Mouse (Mus musculus): ENCODE data around the gene Boc.

Boc gene

GRCm38 (mm10) chr16:44552726-44553125 is 6.0 kb downstream of the Boc start:
- no peak for DNase-seq (ENCODE audit: low read depth)

DNA sequence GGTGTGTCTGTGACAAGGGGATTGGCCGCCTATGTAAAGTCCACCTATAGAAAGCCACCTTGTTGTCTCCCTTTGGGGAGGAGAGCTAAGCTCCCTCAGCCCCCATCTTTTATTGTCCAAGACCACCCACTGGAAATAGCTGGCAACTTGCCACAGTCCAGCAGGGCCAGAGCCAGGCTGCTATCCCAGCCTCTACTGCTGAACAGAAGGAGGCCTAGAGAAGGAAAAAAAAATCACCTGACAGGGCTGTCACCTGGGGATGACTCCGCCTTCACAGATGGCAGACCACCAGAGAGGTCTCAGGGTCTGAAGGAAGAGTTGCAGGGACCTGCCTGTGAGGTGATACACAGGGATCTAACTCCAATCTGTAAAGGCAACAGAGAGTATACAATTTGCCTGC is 6.7 kb downstream of the Boc start:
- DNase-seq (ENCODE audit: low read depth), result no peak

GRCm38 (mm10) chr16:44551491-44551890 is 7.2 kb downstream of the Boc start:
- no peak for DNase-seq (ENCODE audit: low read depth)

GRCm38 (mm10) chr16:44550843-44551242 is 7.9 kb downstream of the Boc start:
- DNase-seq (ENCODE audit: low read depth), result no peak

DNA sequence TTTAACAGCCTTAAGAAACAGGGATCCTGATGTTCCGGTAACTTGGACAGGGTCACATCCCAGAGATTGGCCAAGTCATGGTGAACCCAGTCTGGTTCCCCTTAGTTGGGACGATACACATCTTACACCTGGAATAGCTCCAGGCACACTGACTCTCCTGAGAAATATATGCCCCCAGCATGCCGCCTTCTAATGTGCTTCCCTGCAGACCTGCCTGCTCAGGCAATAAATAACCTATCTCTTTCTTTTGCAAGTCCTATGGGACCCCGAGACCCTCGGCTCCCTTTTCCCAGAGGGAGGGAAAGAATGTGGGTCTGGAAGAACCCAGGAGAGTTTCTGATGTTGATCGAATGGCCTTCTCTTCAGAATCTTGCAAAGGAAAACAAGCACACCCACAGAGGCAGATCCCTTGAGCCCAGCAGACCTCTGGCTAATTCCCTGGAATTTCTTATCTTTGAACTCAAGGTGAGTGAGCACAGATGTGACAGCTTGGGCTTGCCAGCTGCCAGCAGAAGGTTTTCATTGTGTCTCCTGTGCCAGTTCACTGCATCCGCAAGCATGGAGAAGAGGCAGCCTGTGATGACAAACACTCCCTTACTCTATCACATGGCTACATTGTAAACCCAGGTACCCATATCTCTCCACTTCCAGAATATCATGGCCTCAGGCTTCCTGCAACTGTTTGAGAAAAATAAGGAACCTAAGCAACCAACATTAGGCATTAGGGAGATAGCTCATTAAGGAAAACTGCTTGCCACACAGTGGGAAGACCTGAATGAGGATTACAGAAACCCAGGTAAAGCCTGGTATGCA is 8.6 kb downstream of the Boc start:
- no peak for DNase-seq (ENCODE audit: low read depth)

- no peak for DNase-seq (ENCODE audit: low read depth)
These were observed 9.3 kb downstream of the Boc start for GRCm38 (mm10) chr16:44549381-44549780.

DNA sequence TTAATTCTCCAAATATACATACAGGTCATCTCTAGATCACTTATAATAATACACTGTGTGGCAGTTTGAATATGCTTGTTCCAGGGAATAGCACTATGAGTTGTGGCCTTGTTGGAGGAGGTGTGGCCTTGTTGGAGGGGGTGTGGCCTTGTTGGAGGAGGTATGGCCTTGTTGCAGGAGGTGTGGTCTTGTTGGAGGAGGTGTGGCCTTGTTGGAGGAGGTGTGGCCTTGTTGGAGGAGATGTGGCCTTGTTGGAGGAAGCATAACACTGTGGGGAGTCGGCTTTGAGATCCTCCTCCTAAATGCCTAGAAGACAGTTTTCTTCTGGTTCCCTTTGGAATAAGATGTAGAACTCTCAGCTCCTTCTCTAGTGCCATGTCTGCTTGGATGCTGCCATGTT is 10.7 kb downstream of the Boc start:
- no peak for DNase-seq (ENCODE audit: low read depth)

GRCm38 (mm10) chr16:44546831-44547230 is 11.9 kb downstream of the Boc start:
- DNase-seq (ENCODE audit: low read depth), result no peak

- no peak for DNase-seq (ENCODE audit: low read depth)
These were observed 12.8 kb downstream of the Boc start for GRCm38 (mm10) chr16:44545939-44546338.

DNA sequence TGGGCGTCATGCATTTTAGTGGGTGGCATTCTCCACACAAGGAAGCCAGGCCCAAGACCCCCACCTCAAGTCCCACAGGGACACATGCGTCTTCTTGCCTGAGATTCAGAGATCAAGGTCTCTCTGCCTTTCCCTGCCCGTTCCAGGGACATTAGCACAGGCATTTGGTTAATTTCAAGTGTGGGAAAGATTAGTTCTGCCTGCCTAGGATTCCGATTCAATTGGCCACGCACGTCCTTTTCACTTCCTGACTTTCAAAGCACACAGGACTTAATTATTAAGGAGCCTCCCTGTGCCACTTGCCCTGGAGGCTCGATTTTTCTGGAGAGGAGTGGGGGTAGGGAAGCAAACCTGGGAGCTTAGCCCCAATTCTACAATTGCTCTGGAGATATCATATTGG is 13.5 kb downstream of the Boc start:
- no peak for DNase-seq (ENCODE audit: low read depth)

GRCm38 (mm10) chr16:44543098-44543497 is 15.6 kb downstream of the Boc start:
- no peak for DNase-seq (ENCODE audit: low read depth)

- peak; percentile 13 for DNase-seq (ENCODE audit: low read depth)
These were observed 16.5 kb downstream of the Boc start for GRCm38 (mm10) chr16:44542029-44542690.

DNA sequence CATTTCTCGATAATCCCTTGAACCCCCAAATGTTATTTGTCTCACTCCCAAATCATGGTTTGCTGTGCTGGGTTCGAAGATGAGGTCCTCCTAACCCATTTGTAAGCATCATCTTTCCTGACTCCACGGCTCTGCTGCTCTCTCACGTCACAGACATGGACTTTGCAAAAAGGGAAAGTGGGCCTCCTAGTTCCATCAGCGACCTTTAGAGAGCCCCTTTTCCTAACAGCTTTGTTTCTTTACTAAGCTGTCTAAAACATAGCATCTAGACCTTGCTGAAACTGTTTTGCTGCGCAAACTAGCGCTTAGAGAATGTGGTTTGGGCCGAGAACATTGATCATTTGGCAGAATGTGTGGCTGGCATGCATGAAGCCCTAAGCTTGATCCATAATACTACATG is 19.1 kb downstream of the Boc start:
- no peak for DNase-seq (ENCODE audit: low read depth)

- DNase-seq (ENCODE audit: low read depth), result peak; percentile 14
These were observed 20.0 kb downstream of the Boc start for GRCm38 (mm10) chr16:44538401-44539395.

- no peak for DNase-seq (ENCODE audit: low read depth)
These were observed 24.6 kb downstream of the Boc start for GRCm38 (mm10) chr16:44534122-44534521.

GRCm38 (mm10) chr16:44533522-44533921 is 25.2 kb downstream of the Boc start:
- DNase-seq (ENCODE audit: low read depth), result no peak

- no peak for DNase-seq (ENCODE audit: low read depth)
These were observed 25.8 kb downstream of the Boc start for GRCm38 (mm10) chr16:44532851-44533250.

DNA sequence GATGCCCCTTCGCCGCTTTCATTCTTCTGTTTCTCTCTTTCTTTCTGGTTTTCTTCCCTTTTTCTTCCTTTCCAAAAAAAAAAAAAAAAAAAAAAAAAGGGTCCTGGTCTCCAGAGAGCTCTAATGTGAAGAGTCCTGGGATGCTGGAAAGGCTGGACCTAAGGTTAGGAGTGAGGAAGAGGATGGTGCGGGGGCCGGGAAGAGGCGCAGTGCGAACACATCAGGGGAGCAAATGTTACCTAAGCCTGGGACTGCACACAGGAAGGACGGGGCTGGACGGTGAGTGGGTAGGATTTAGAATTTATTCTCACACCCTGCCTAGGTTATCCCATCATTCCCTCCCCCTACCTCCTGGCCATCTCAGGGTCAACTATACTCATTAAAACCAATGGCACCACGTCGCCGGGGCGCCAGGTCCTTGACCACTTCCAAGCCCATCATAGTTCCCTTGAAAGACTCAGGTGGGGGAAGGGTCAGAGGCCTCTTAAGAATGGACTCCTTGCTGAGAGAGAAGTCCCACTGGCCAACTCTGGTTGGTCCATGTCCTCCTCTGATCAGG is 27.4 kb downstream of the Boc start:
- no peak for DNase-seq (ENCODE audit: low read depth)

- no peak for DNase-seq (ENCODE audit: low read depth)
These were observed 27.9 kb downstream of the Boc start for GRCm38 (mm10) chr16:44530829-44531228.

DNA sequence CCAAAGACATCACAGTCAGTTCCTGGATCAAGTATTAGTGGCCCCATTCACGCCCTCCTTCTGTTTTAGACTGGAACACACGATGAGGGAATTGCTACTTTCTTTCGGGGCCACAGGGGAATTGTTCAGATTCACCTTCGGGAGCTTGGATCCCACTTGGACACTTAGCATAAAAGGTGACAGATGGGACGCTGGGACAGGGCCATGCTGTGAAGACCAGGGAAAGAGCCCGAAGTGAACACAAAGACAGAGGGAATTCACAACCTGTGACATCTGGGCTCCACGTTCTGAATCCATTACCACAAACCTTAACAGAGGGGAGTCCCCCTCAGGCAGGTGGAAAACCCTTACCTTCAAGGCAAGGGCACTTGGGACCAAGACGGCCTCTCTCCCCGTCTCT is 28.5 kb downstream of the Boc start:
- no peak for DNase-seq (ENCODE audit: low read depth)

GRCm38 (mm10) chr16:44529691-44530090 is 29.0 kb downstream of the Boc start:
- no peak for DNase-seq (ENCODE audit: low read depth)

- no peak for DNase-seq (ENCODE audit: low read depth)
These were observed 29.7 kb downstream of the Boc start for GRCm38 (mm10) chr16:44528955-44529354.
